In the genomic region with DNA sequence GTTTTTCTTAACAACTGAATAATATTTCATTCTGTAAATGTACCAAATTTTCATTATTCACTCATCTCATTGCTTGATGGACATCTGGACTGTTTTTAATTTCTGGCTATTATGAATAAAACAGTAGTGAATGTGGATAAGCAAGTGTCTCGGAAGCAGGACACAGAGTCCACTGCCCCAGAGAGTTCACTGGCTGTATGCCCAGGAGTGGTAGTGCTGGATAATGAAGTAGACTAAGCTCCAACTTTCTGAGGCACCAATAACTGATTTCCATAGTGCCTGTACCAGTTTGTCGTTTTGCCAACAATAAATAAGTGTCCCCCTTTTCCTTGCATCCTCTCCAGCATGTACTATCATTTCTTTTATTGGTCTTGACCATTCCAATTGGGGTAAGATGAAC, we compare ENCODE assay signal across 12 mouse cellular contexts.
DNase-seq lines count a peak whose midpoint lies in the region; ATAC-seq and TF ChIP-seq lines count a peak whose summit lies in the region.
"Had no signal": no experiment of that assay in that cellular context is flagged by ENCODE, and none has a peak within 500 bp of the region (broad histone marks: within the 10 kb centered on the region; RNA-seq: fewer than 3 reads in every experiment).

No protein-coding gene starts in this region.

- intact Hi-C loops in heart, postnatal 25 days (cut with DNase I), result no loop called here

- TF ChIP-seq CTCF in brain, embryonic 14.5 days (IDR thresholded peaks at IDR 0.05; ENCODE audit: borderline replicate concordance, extremely low read depth, insufficient read depth, insufficient read length), result no peak

- TF ChIP-seq POLR2A in brain, embryonic 14.5 days (IDR thresholded peaks at IDR 0.05; ENCODE audit: borderline replicate concordance, extremely low read depth, insufficient read depth, insufficient read length, poor library complexity, severe bottlenecking), result no peak

- peak; percentile 91 for DNase-seq in heart, adult 11 months
- no peak for DNase-seq in heart, postnatal 25 days (ENCODE audit: low spot score)
- DNase-seq in kidney, adult 8-10 months, result peak; percentile 12 to 20
- no peak for DNase-seq in kidney, postnatal 4 days
- peak; percentile 81 for DNase-seq in adipocyte (ENCODE audit: low spot score)
- DNase-seq in brain, embryonic 14.5 days (ENCODE audit: low read depth), result peak; percentile 51
- DNase-seq: embryo, embryonic 11 days; lung, postnatal 4 days had no signal

- ATAC-seq in megakaryocyte progenitor cell, adult 5-6 weeks (replicated peaks; ENCODE audit: poor library complexity), result no peak
- ATAC-seq: CD4-positive, CD25-positive, alpha-beta regulatory T cell, adult 4 months; forebrain, embryonic 16.5 days; midbrain, embryonic 16.5 days had no signal

Comparison
In these comparisons a context has a peak if more than half of its experiments do, and no peak if none do; other contexts are left out.
1. DNase-seq: peak in heart, adult 11 months (single experiment), kidney, adult 8-10 months (2 of 2), adipocyte (single experiment) and brain, embryonic 14.5 days (single experiment); none in heart, postnatal 25 days (single experiment) and kidney, postnatal 4 days (0 of 2).